Mouse (Mus musculus) megakaryocyte-erythroid progenitor cell, adult 5-6 weeks (primary cell): ENCODE data around the gene Hoxc11. TPM values are rescaled to one million over a fixed set of nuclear protein-coding genes. Genes with fewer than 3 reads are reported as not detected.
A peak's percentile ranks its signal among the peaks of the same experiment; 100 is the strongest.

Source experiments
- ATAC-seq: replicated peaks from 2 replicates; pipeline ENCODE4 v1.8.0; 2016; ENCODE audit warnings: mild to moderate bottlenecking, inconsistent platforms; ENCODE audit not compliant: severe bottlenecking, poor library complexity, low FRiP score, low TSS enrichment
- total RNA-seq, 2 experiments: library from RNA; stranded (forward) in 1 of 2; stranded (reverse) in 1 of 2; fragments of 200-1000, 215-1000 nt in 1 of 2; fragments of >200 nt in 1 of 2; fragmentation: Nextera tagmentation in 1 of 2; gene quantifications; 2 replicates each; pipeline ENCODE4 v1.2.3; 2014 to 2017

The Hoxc11 gene
- total RNA-seq (2014; fragmentation: Nextera tagmentation) (not detected in 2 replicates), total RNA-seq (2017) (not detected in 2 replicates)

DNA sequence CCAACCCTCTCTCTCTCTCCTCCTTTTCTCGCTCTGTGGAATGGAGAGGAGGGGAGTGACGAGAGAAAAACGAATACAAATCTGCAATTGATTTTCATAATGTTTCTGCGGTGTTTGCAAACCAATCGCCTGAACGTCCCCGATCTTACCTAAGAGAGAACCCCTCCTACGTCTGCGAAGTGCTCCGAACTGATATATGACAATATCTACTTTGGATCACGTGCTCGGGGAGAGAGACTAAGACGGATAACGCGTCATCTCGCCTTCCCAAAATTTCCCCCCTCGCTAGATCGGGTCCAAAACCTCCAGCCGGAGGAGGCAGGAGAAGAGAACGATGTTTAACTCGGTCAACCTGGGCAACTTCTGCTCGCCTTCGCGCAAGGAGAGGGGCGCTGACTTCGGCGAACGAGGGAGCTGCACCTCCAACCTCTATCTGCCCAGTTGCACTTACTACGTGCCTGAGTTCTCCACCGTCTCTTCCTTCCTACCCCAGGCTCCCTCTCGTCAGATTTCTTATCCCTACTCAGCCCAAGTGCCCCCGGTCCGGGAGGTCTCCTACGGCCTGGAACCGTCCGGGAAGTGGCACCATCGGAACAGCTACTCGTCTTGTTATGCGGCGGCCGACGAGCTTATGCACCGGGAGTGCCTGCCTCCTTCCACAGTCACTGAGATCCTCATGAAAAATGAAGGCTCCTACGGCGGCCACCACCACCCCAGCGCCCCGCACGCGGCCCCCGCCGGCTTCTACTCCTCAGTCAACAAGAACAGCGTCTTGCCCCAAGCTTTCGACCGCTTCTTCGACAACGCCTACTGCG is at the start of gene Hoxc11:
Hoxc11 (plus strand) TSS at position 236 of the 815 bp plus-strand sequence.
- 0 out of 2 replicates have a peak, but pooled peaks have one; percentile 41 for ATAC-seq

DNA sequence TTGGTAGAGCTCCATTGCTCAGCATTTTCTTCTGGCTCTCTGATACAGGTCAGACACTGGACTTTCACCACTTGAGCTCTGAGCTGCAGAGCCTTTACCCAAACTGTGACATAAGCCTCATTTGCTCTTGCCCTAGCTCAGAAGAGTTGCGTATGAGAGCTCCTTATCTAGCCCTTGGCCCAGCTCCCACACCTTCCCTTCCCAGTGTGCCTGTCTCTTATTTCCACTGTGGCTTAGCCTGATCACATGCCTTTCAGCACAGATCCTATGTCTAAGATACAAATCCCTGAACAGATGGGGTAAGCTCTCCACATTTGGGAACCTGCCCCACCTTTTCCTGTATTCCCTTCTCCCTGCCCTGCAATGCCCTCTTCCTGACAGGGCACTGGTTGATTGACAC is 49.3 kb upstream of the Hoxc11 start:
- ATAC-seq = no peak

GRCm38 (mm10) chr15:102909536-102909935 is 44.7 kb upstream of the Hoxc11 start:
- ATAC-seq = no peak

DNA sequence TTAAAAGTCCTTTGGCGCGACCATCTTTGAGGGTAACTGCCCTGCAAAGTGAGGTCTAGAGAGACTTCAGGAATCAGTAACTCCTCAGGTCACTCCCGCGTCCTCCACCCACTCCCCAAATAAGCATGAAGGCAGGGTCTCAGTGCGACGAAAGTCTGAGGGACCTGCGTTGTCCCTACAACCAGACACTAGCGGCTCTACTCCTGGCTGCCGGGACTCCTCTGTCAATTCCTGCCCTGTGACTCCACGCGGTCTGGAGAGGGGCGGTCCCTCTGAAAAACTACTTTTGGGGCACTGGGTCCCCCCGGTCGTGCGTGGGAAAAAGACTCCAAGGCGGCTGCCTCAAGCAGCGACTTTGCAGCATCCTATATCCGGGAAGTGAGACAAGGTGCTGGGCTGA is 44.2 kb upstream of the Hoxc11 start:
- no peak for ATAC-seq

- ATAC-seq = no peak
Observed at GRCm38 (mm10) chr15:102910496-102911095, 43.6 kb upstream of the Hoxc11 start.

DNA sequence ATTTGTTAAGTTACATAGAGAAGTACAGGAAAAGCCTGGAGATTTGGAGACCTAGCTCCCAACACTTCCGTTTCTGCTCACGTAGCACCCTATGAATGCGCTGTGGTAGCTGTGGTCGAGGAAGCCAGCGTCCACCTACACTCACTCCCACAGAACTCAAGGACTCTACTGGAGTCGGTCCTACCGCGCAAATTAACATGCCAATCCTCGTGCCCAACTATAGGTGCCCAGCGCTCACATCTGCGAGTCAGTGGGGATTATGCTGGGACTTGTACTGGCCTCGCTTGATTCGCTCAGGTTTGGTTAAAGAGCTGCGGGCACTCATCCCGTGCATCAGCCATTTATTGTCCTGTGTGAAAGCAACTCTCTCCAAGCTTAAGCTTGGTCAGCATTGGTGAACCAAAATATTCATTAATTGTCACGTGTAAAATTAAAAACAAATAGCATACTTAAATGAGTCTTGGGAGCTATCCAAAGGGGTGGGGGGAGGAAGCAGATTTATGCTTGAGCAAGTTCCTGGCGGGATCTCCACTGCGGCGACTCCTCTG is 41.1 kb upstream of the Hoxc11 start:
- no peak for ATAC-seq

GRCm38 (mm10) chr15:102917972-102918572 is 36.2 kb upstream of the Hoxc11 start:
- no peak for ATAC-seq

DNA sequence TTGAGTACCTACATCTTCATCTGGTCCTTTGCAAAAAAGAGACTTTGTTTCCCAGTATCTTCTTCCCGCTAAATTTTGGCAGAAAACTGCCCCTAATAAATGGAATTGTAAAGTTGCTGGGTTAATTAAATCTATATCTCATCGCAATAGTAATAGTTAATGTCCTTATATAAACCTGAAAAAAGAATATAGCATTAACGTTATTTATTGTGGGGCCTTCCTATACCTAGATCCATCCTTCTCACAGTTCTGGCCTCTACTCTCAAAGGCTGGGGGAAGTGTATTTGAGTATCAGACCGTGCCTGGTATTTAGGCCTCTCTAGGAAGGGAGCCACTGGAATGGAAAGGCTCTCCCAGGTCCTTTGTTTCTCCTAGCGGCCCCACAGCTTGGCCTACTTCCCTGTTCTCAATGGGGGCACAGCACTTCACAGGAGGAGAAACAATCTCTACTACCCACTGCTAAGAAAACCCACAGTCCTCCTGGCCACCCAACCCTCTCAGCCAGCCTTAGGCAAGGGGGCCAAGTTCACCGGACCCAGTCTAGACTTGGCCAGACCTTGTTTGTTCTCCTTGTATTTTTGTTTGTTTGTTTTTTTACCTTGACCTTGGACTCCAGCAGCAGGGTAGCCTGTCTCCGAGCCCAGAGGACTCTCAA is 35.5 kb upstream of the Hoxc11 start:
- ATAC-seq = no peak

DNA sequence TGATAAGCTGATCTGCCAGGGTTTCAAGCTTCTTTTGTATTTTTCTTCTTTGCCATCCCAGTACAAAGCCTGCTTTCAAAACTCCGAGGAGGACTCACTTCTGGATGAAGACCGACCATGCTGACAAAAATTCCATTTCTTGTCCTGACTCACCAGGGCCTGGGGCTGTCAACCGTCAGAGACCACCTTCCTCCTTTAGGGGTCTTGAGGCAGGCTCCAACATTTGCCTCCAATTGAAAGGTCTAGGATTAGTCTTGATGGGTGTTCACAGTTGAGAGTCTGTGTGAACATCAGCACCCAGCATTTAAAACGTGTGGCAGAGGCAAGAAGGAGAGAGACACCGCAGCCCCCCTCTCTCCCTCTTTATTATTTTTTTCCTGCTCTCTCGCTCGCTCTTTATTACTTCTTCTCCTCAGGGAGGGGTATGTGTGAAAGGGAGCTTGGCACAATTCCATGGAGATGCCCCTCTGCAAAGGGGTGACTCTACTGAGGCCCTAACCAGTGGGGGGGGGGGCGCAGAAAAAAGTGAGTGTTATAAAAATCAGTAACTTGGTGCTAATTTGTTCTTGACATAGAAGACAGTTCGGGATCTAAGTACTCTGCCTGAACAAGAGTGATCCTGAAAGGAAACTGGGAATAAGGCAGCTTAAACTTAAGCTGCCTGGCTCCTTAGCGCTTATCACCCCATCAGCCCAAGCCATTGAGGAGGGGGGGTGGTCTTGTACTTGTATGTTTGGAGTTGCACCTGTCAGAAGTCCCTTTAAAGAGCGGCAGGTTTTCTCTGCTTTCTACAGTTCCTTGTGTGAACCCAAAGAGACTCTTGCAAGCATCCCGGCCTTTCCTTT is 34.7 kb upstream of the Hoxc11 start:
- ATAC-seq = no peak

GRCm38 (mm10) chr15:102920619-102921018 is 33.6 kb upstream of the Hoxc11 start:
- ATAC-seq = no peak

GRCm38 (mm10) chr15:102921053-102922011 is 32.9 kb upstream of the Hoxc11 start, which contains the start of gene Hoxc13:
Hoxc13 (plus strand) TSS chr15:102921103.
- ATAC-seq = no peak

DNA sequence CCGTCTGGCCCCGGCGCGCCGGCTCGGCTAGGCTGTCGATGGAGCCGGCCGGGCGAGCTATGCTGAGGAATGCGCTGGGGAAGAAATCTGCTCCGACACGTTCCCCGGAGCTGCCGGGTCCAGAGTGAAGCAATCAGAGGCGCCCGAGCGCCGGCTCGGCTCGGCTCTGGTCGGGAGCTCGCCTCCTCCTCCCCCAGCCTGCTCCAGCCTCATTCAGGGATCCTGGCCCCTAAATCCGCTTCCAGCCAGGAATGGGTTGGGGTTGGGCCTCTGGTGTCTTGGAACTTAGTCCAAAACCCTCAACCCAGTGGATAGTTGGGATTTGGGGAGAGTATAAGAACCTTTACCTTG is 32.2 kb upstream of the Hoxc11 start:
- ATAC-seq = no peak

DNA sequence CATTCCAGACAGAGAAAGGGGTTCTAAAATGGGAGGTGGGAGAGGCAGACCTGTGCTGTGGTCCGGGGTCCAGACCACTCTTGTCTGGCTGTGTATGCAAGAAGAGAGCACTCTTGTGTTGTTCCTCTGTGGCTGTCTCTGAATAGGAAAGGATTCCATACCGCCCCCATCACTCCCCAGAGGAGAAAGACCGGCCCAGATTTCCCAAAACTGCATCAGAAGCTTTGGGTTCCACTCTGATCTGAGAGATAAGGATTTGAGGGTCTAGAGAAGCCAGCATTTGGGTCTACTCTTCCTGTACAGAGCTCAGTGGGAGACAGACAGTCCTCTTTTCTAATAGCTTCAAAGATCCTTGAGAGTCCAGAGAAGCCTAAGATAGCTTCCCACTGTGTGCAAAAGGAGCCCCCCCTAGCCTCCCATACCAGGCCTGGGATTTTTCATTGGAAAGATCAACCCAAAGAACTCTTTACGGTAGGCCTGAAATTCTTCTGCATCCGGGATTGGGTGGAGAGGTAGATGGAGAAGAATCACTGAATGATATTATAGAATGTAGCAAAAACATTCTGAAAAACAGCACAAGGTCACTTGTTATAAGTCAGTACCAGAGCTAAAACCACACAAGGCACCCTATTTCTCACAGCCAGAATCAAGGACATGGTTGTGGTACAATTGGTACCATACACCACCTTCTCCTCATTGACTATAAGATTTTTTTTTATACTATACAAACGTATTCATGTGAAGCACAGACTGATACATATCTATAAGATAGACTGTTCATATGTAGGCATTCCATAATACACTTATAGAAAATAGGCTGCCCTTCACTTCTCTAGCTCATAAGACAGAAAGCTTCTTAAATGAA is 31.4 kb upstream of the Hoxc11 start:
- ATAC-seq = no peak

DNA sequence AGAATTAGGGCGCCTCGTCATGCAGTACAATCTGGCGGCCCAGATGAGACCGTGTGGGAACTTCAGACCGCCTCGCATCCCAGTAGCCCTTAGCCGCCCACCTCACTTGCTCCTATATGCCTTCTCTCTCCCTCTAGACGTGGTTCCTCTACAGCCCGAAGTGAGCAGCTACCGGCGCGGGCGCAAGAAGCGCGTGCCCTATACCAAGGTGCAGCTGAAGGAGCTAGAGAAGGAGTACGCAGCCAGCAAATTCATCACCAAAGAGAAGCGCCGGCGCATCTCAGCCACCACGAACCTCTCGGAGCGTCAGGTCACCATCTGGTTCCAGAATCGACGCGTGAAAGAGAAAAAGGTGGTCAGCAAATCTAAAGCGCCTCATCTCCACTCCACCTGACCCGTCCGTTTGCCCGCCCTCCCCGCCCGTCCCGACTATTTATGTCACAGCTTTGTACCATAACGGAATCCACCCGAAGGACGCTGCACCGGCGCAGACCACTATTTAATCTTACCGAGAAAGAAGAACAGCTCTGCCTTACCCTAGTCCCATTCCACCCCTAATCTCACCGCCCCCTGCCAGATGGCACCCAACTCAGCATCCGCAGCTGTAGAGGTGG is 27.1 kb upstream of the Hoxc11 start:
- no peak for ATAC-seq

DNA sequence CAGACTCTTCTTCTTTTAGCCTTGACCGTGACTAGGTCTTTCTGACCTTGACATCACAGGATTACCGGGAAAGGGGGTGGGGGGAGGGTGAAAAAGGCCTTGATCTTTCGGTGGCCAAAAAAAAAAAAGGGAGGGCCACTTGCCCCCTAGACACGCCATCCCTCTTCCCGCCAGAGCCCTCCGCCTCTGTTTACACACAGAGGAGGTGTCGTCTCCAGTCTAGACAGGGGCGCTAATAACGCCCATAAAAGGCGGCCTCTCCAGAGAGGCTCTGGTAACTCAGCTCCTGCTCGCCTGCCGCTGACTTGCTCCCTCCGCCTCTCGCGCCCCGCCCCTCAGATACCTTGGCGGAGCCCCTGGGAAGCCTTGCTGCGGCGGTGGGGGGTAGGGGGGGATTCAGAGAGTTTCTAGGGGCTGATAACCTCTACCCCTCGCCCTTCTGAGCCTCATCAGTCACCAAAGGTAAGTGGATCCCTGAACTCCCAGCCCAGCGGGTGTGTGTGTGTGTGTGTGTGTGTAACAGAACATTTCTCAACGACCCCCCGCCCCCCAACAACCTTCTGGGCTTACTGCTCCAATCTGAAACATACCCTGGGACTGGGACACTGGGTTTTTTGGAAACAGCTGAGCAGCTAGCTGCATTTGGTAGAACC is 22.4 kb upstream of the Hoxc11 start:
- no peak for ATAC-seq

GRCm38 (mm10) chr15:102934438-102934837 is 19.8 kb upstream of the Hoxc11 start:
- ATAC-seq = no peak
